Mouse (Mus musculus) myocyte (in vitro differentiated cells): Measurements from ENCODE around the gene Fam207a.

Experiments
- MAX ChIP-seq: IDR thresholded peaks from one replicate; pipeline ENCODE4 v1.6.1; 2011; ENCODE audit warnings: low read depth, mild to moderate bottlenecking, control low read depth
- MYOD1 ChIP-seq, 3 experiments: IDR thresholded peaks; one replicate each; pipeline ENCODE4 v1.6.1; 2011; ENCODE audit warnings: control low read depth in 2 of 3, low read depth in 2 of 3, mild to moderate bottlenecking in 2 of 3, moderate library complexity in 1 of 3; ENCODE audit not compliant: insufficient read length in 2 of 3, control insufficient read depth in 1 of 3
- MYOG ChIP-seq, 3 experiments: IDR thresholded peaks; one replicate each; pipeline ENCODE4 v1.6.1; 2011; ENCODE audit warnings: control low read depth in 2 of 3, low read depth in 2 of 3, mild to moderate bottlenecking in 2 of 3; ENCODE audit not compliant: insufficient read length in 2 of 3, control insufficient read depth in 1 of 3, insufficient read depth in 1 of 3
- POLR2A ChIP-seq: IDR thresholded peaks from one replicate; pipeline ENCODE4 v1.6.1; 2011; ENCODE audit warnings: low read depth, mild to moderate bottlenecking, control low read depth, moderate library complexity; ENCODE audit not compliant: insufficient read length
- TCF12 ChIP-seq: IDR thresholded peaks from one replicate; pipeline ENCODE4 v1.6.1; 2011; ENCODE audit warnings: mild to moderate bottlenecking, control low read depth; ENCODE audit not compliant: poor library complexity, insufficient read depth, severe bottlenecking
- USF1 ChIP-seq: IDR thresholded peaks from one replicate; pipeline ENCODE4 v1.6.1; 2011; ENCODE audit warnings: low read depth, mild to moderate bottlenecking, control low read depth, moderate library complexity

- TF ChIP-seq USF1, result no peak
- TF ChIP-seq MAX, result no peak
- TF ChIP-seq POLR2A, result no peak
- no peak for TF ChIP-seq TCF12
- no peak for TF ChIP-seq MYOG (IDR thresholded peaks at IDR 0.05; ENCODE audit: control insufficient read depth in 1 of 3, insufficient read depth in 1 of 3, insufficient read length in 2 of 3, low read depth in 2 of 3)
- no peak for TF ChIP-seq MYOD1 (IDR thresholded peaks at IDR 0.05; ENCODE audit: control insufficient read depth in 1 of 3, insufficient read length in 2 of 3, low read depth in 2 of 3)
Measured at GRCm38 (mm10) chr10:77442250-77442649, 73.3 kb downstream of the Fam207a start.
